Mouse (Mus musculus): ENCODE measurements around the gene Atp2a2. TPM values are rescaled to one million over a fixed set of nuclear protein-coding genes. Genes with fewer than 3 reads are reported as not detected.
"Not testable (repeated sequence)": the region's sequence is repeated elsewhere in the genome, so short reads cannot be mapped to it uniquely, and the experiment has no call there.

The Atp2a2 gene
- polyA plus RNA-seq, 1 experiment from 2014 or later: 47.2 TPM

- Histone ChIP-seq H3K9ac (ENCODE audit: low read depth, low read length) (peak within 1 kb of the TSS; percentile 94), H3K36me3 (ENCODE audit: control insufficient read depth, insufficient read depth, low read length) (no peaks in the 10 kb centered on the region), H3K4me1 (ENCODE audit: control insufficient read depth, insufficient read depth, low read depth, low read length) (peaks cover 12% of the 10 kb centered on the region), H3K27ac (ENCODE audit: low read depth, low read length) (peak within 1 kb of the TSS; percentile 95), H3K4me2 (ENCODE audit: low read length) (peak within 1 kb of the TSS; percentile 74), H3K4me3 (ENCODE audit: low read length) (peak within 1 kb of the TSS; percentile 96), H3K9me3 (ENCODE audit: control insufficient read depth, low read length) (no peaks in the 10 kb centered on the region), H3K27me3 (replicated peaks; ENCODE audit: control insufficient read depth, insufficient read depth, low read length) (no peaks in the 10 kb centered on the region)
- 19% methylated on average over 17 of the region's 17 CpGs for WGBS
- peak; percentile 66 for ATAC-seq
Measured at GRCm38 (mm10) chr5:122421271-122422068, 80.6 kb downstream of the Atp2a2 start, which contains the start of gene Anapc7. TSS of gene Anapc7 (plus strand) at chr5:122421693.

- H3K4me1 ChIP-seq (ENCODE audit: control insufficient read depth, insufficient read depth, low read depth, low read length): peaks cover 12% of the 10 kb centered on the region
- 73% methylated on average over 4 of the region's 4 CpGs for WGBS
- not testable (repeated sequence) for H3K9ac ChIP-seq (ENCODE audit: low read depth, low read length); H3K4me2 ChIP-seq (ENCODE audit: low read length); H3K9me3 ChIP-seq (ENCODE audit: control insufficient read depth, low read length); H3K36me3 ChIP-seq (ENCODE audit: control insufficient read depth, insufficient read depth, low read length); H3K27me3 ChIP-seq (replicated peaks; ENCODE audit: control insufficient read depth, insufficient read depth, low read length); H3K4me3 ChIP-seq (ENCODE audit: low read length); ATAC-seq; H3K27ac ChIP-seq (ENCODE audit: low read depth, low read length)
Measured at GRCm38 (mm10) chr5:122420676-122421075, 81.3 kb downstream of the Atp2a2 start.

GRCm38 (mm10) chr5:122415465-122415864 lies 86.6 kb downstream of the Atp2a2 start:
- WGBS: 87% methylated on average over 12 of the region's 12 CpGs
- Histone ChIP-seq H3K4me1 (ENCODE audit: control insufficient read depth, insufficient read depth, low read depth, low read length) (no peaks in the 10 kb centered on the region), H3K9me3 (ENCODE audit: control insufficient read depth, low read length) (no peaks in the 10 kb centered on the region), H3K27me3 (replicated peaks; ENCODE audit: control insufficient read depth, insufficient read depth, low read length) (no peaks in the 10 kb centered on the region), H3K36me3 (ENCODE audit: control insufficient read depth, insufficient read depth, low read length) (no peaks in the 10 kb centered on the region; the same call in 1 of the 2 replicates), H3K4me3 (ENCODE audit: low read length) (no peak overlapping the region), H3K9ac (ENCODE audit: low read depth, low read length) (no peak overlapping the region), H3K27ac (ENCODE audit: low read depth, low read length) (no peak overlapping the region), H3K4me2 (ENCODE audit: low read length) (no peak overlapping the region)
- no peak for ATAC-seq

DNA sequence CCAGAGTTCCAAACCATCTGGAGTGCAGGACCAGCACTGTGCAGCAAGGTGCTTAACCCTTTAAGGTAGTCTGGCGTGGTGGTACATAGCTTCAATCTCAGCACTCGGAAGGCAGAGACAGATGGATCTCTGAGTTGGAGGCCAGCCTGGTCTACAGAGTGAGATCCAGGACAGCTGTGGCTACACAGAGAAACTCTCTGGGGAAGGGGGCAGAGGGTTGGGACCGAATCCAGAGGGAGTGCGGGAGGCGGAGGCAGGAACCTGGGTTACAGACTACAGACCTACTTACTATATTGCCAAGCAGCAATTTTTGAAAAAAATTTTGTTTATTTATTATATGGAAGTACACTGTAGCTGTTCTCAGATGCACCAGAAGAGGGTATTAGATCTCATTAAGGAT lies 87.7 kb downstream of the Atp2a2 start:
- no peak overlapping the region for H3K27ac ChIP-seq (ENCODE audit: low read depth, low read length)
- H3K27me3 ChIP-seq (replicated peaks; ENCODE audit: control insufficient read depth, insufficient read depth, low read length): no peaks in the 10 kb centered on the region
- H3K4me1 ChIP-seq (ENCODE audit: control insufficient read depth, insufficient read depth, low read depth, low read length): no peaks in the 10 kb centered on the region
- peaks cover 7% of the 10 kb centered on the region for H3K36me3 ChIP-seq (ENCODE audit: control insufficient read depth, insufficient read depth, low read length)
- H3K4me2 ChIP-seq (ENCODE audit: low read length): no peak overlapping the region
- no peak for ATAC-seq
- WGBS: 91% methylated on average over 5 of the region's 5 CpGs
- no peaks in the 10 kb centered on the region for H3K9me3 ChIP-seq (ENCODE audit: control insufficient read depth, low read length)
- no peak overlapping the region for H3K9ac ChIP-seq (ENCODE audit: low read depth, low read length)
- no peak overlapping the region for H3K4me3 ChIP-seq (ENCODE audit: low read length)

- Histone ChIP-seq H3K36me3 (ENCODE audit: control insufficient read depth, insufficient read depth, low read length) (peaks cover 7% of the 10 kb centered on the region), H3K4me1 (ENCODE audit: control insufficient read depth, insufficient read depth, low read depth, low read length) (no peaks in the 10 kb centered on the region), H3K27ac (ENCODE audit: low read depth, low read length) (no peak overlapping the region), H3K4me2 (ENCODE audit: low read length) (no peak overlapping the region), H3K27me3 (replicated peaks; ENCODE audit: control insufficient read depth, insufficient read depth, low read length) (no peaks in the 10 kb centered on the region), H3K4me3 (ENCODE audit: low read length) (no peak overlapping the region), H3K9ac (ENCODE audit: low read depth, low read length) (no peak overlapping the region), H3K9me3 (ENCODE audit: control insufficient read depth, low read length) (no peaks in the 10 kb centered on the region)
- no peak for ATAC-seq
- WGBS: 57% methylated on average over 6 of the region's 6 CpGs
Measured at GRCm38 (mm10) chr5:122412826-122413225, 89.2 kb downstream of the Atp2a2 start.

GRCm38 (mm10) chr5:122411892-122412291 lies 90.1 kb downstream of the Atp2a2 start:
- no peak for ATAC-seq
- H3K36me3 ChIP-seq (ENCODE audit: control insufficient read depth, insufficient read depth, low read length): peaks cover 12% of the 10 kb centered on the region
- H3K4me3 ChIP-seq (ENCODE audit: low read length): no peak overlapping the region
- no peaks in the 10 kb centered on the region for H3K4me1 ChIP-seq (ENCODE audit: control insufficient read depth, insufficient read depth, low read depth, low read length)
- no peaks in the 10 kb centered on the region for H3K27me3 ChIP-seq (replicated peaks; ENCODE audit: control insufficient read depth, insufficient read depth, low read length)
- no peak overlapping the region for H3K4me2 ChIP-seq (ENCODE audit: low read length)
- no peak overlapping the region for H3K27ac ChIP-seq (ENCODE audit: low read depth, low read length)
- H3K9ac ChIP-seq (ENCODE audit: low read depth, low read length): no peak overlapping the region
- WGBS: 88% methylated on average over 5 of the region's 5 CpGs
- H3K9me3 ChIP-seq (ENCODE audit: control insufficient read depth, low read length): no peaks in the 10 kb centered on the region

DNA sequence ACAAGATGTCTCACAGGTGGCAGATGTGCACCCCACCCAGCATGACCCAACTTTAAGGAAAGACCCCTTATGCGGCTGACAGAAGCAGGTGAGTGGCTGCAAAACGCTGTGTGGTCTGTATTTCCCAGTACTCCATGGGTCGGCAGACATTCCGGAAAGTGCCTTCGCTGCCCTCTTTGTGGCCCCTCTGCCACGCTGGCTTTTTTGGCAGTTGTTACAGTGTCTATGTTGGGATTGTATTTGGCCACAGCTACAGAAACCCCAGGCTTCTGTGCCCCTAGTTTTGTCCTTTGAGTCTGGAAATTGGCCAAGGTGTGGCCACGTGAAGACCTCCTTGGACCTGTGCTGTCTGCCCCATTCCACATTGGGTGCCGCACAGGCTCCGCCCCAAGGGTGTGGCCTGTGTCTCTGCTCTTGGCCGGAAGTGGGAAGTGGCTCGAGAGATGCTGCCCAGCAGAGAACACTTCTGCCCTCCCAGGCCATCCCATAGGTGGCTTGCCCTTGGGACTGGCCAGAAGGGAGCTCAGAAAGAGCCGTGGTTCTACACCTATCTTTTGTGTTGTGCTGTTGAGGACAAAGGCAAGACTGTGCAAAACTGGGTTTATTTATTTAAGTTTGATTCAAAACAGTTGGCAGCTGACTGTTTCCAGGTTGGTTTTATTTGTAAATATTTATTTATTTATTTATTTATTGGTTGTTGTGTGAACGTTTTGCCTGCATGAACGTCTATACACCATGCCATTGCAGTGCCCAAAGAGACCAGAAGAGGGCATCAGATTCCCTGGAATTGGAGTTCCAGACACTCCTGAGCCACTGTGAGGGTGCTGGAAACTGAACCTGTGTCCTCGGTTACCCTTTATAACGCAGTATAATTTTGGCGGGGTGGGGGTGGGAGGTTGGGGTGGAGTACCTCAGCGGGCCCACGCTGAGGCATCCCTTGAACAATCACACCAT lies 92.1 kb downstream of the Atp2a2 start:
- ATAC-seq: no peak
- H3K9ac ChIP-seq (ENCODE audit: low read depth, low read length): no peak overlapping the region
- WGBS: 84% methylated on average over 19 of the region's 19 CpGs

GRCm38 (mm10) chr5:122405537-122405936 lies 96.5 kb downstream of the Atp2a2 start:
- no peak for ATAC-seq
- Histone ChIP-seq H3K27me3 (replicated peaks; ENCODE audit: control insufficient read depth, insufficient read depth, low read length) (no peaks in the 10 kb centered on the region), H3K27ac (ENCODE audit: low read depth, low read length) (no peak overlapping the region), H3K4me3 (ENCODE audit: low read length) (no peak overlapping the region), H3K36me3 (ENCODE audit: control insufficient read depth, insufficient read depth, low read length) (peaks cover 45% of the 10 kb centered on the region), H3K4me1 (ENCODE audit: control insufficient read depth, insufficient read depth, low read depth, low read length) (no peaks in the 10 kb centered on the region), H3K4me2 (ENCODE audit: low read length) (no peak overlapping the region), H3K9ac (ENCODE audit: low read depth, low read length) (no peak overlapping the region), H3K9me3 (ENCODE audit: control insufficient read depth, low read length) (no peaks in the 10 kb centered on the region)
- WGBS: 95% methylated on average over 10 of the region's 10 CpGs

More for the DNA sequence above, 92.1 kb downstream of the Atp2a2 start:
- no peaks in the 10 kb centered on the region for H3K27me3 ChIP-seq (replicated peaks; ENCODE audit: control insufficient read depth, insufficient read depth, low read length)
- H3K36me3 ChIP-seq (ENCODE audit: control insufficient read depth, insufficient read depth, low read length): peaks cover 26% of the 10 kb centered on the region
- H3K27ac ChIP-seq (ENCODE audit: low read depth, low read length): no peak overlapping the region
- H3K4me2 ChIP-seq (ENCODE audit: low read length): no peak overlapping the region
- H3K9me3 ChIP-seq (ENCODE audit: control insufficient read depth, low read length): no peaks in the 10 kb centered on the region
- H3K4me1 ChIP-seq (ENCODE audit: control insufficient read depth, insufficient read depth, low read depth, low read length): no peaks in the 10 kb centered on the region
- no peak overlapping the region for H3K4me3 ChIP-seq (ENCODE audit: low read length)
